In genomic region chr11:61197935-61198334, GRCm38 (mm10) we compare ENCODE assay signal across 24 mouse cellular contexts. TPM values are rescaled to one million over a fixed set of nuclear protein-coding genes. Genes with fewer than 3 reads are reported as not detected.
"Had no signal": no experiment of that assay in that cellular context is flagged by ENCODE, and none has a peak within 500 bp of the region (broad histone marks: within the 10 kb centered on the region; RNA-seq: fewer than 3 reads in every experiment).

No protein-coding gene starts in this region.

- H3K4me2 ChIP-seq: kidney, embryonic 15.5 days; limb, embryonic 13.5 days; lung, embryonic 15.5 days; midbrain, embryonic 13.5 days; neural tube, embryonic 13.5 days had no signal

- H3K9ac ChIP-seq: kidney, embryonic 15.5 days; limb, embryonic 13.5 days; liver, embryonic 14.5 days; liver, postnatal 0 days; lung, embryonic 15.5 days; midbrain, embryonic 13.5 days; neural tube, embryonic 13.5 days had no signal

- DNase-seq: kidney, adult 11 months; kidney, adult 8-10 months; kidney, postnatal 10 days; kidney, postnatal 36 days; liver; liver, postnatal 0 days; retina, postnatal 1 day; right cerebral cortex, postnatal 25 days; spleen, adult 18-20 months; thymus, adult 2 months; thymus, postnatal 14 days; thymus, postnatal 4 days had no signal

- H3K27ac ChIP-seq: kidney, embryonic 15.5 days; limb, embryonic 10.5 days; limb, embryonic 13.5 days; liver, embryonic 14.5 days; lung, embryonic 15.5 days; midbrain, embryonic 10.5 days; midbrain, embryonic 13.5 days; neural tube, embryonic 13.5 days had no signal

- H3K4me1 ChIP-seq: midbrain, embryonic 10.5 days; midbrain, embryonic 13.5 days; neural tube, embryonic 13.5 days had no signal

- H3K9me3 ChIP-seq: kidney, embryonic 15.5 days; limb, embryonic 10.5 days; limb, embryonic 13.5 days; lung, embryonic 15.5 days; megakaryocyte, embryonic 14.5 days; midbrain, embryonic 10.5 days; midbrain, embryonic 13.5 days; neural tube, embryonic 13.5 days had no signal

- H3K4me3 ChIP-seq: kidney, embryonic 15.5 days; limb, embryonic 10.5 days; limb, embryonic 13.5 days; lung, embryonic 15.5 days; megakaryocyte, embryonic 14.5 days; midbrain, embryonic 10.5 days; midbrain, embryonic 13.5 days; myocyte; neural tube, embryonic 13.5 days had no signal

- H3K27me3 ChIP-seq: midbrain, embryonic 13.5 days had no signal

- H3K36me3 ChIP-seq: kidney, embryonic 15.5 days; limb, embryonic 10.5 days; limb, embryonic 13.5 days; lung, embryonic 15.5 days; midbrain, embryonic 10.5 days; midbrain, embryonic 13.5 days; neural tube, embryonic 13.5 days had no signal

- ATAC-seq: liver, postnatal 0 days; midbrain, embryonic 13.5 days; midbrain, embryonic 16.5 days had no signal

RNA-seq across cellular contexts. Expression of gene Aldh3a1, which starts 9.4 kb away (rescaled TPM):
- total RNA-seq: monocyte, adult 5-6 weeks had no signal
- polyA plus RNA-seq: limb, embryonic 10.5 days; midbrain, embryonic 10.5 days; midbrain, embryonic 13.5 days; neural tube, embryonic 13.5 days had no signal
